Mouse (Mus musculus): ENCODE data around the gene Lama1. TPM values are rescaled to one million over a fixed set of nuclear protein-coding genes. Genes with fewer than 3 reads are reported as not detected.

Lama1 gene
- total RNA-seq (2021): 10 to 100 TPM; 10.1 to 15.7 TPM
- long read RNA-seq, experiment 1: 0 reads
- long read RNA-seq, experiment 2: 0 reads

DNA sequence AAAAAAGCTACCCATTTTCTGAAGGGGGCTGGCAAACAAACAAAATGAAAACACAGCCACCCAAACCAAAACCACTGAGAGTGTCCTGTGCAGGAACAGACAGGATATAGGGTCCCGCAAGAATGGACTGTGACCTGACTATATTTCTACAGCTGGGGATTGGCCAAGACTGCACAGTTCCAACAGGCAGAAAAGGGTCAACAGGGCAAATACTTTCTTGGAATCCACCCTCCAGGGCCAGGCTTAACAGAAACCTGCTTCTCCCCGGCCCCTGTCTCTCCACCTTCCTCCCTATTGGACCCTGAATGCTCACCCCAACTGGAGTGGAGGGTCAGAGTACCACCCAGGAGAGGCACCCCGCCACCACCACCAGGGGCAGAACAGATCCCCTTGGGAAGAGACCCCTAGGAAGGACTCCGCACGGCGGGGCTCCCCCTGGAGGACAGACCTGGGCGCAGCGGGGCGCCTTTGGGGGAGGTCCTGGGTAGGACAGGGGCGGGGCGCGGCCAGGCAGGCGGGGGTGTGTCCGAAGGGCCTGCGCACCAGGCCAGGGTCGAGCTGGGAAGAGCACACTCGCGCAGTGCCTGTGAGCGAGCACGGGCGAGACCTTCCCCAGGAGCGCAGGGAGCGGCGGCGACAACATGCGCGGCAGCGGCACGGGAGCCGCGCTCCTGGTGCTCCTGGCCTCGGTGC is at the start of gene Lama1:
Gene Lama1 (plus strand): TSS at position 566 of the 693 bp plus-strand sequence.
- peak; percentile 94 to 95 for DNase-seq

DNA sequence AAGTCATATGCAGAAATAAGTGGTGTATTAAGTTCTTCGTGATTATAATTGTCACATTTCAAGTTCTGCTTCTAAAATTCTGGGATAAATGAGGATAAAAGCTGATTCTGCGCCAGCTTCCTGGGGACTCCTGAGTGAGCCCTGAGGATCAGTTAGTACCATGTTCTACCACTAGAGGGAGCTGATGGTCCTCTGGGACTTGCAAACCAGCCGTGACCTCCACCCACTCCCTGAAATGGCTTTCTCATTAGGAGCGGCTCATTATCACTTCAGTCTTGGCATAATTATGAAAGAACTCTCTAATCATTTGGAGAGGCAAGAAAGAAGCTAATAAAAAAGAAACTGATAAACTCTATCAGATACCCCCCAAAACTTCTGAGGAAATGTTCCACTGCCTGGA is 45.6 kb upstream of the Lama1 start:
- DNase-seq: peak; percentile 57 to 75

GRCm38 (mm10) chr17:67664299-67664698 is 32.8 kb upstream of the Lama1 start:
- no peak for DNase-seq

- DNase-seq: peak; percentile 42 to 55
These were observed 30.1 kb upstream of the Lama1 start for GRCm38 (mm10) chr17:67666981-67667380.

GRCm38 (mm10) chr17:67667981-67668380 is 29.1 kb upstream of the Lama1 start:
- DNase-seq: peak; percentile 77 to 84

GRCm38 (mm10) chr17:67678576-67678975 is 18.5 kb upstream of the Lama1 start:
- no peak for DNase-seq

GRCm38 (mm10) chr17:67681084-67681483 is 16.0 kb upstream of the Lama1 start:
- peak; percentile 36 to 44 for DNase-seq

GRCm38 (mm10) chr17:67685022-67685743 is 11.9 kb upstream of the Lama1 start:
- no peak for DNase-seq

- DNase-seq: no peak
These were observed 9.6 kb upstream of the Lama1 start for GRCm38 (mm10) chr17:67687505-67687904.

DNA sequence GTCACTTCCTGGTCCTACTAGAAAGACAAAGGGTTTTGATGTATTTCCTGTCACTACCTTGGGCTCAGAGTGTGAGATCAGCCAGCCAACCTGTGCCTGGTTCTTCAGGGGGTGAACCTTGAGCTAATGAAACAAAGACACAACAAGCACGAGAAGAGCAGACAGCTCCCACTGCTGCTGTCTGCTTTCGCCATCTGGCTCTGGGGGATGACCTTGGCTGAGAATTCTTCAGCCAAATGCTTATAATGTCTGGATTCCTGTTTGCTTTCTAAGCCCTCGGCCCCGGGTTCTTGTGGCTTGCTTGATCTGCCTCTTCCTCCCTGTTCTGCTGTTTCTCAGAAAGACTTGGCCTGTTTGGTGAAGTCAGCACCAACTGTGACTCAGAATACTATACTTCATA is 6.4 kb upstream of the Lama1 start:
- DNase-seq: peak; percentile 32 to 35

DNA sequence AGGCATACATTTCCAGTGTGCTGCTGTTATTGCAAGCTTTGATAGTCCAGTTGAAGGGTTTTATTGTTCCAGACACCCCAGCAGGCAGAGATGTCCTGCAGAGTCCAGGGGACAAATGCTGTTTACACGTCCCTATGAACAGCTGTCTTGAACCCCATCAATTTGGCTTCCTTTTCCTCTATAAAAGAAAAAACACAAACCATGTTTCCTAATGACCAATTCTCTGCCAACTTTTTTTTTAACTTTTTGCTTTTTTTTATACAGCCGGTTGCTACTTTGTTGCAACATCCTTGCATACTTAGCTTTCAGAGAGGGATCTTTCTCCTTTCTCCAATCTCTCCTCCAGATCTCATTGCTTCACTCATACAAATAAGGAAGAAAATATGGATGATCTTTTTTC is 4.4 kb upstream of the Lama1 start:
- DNase-seq: no peak

DNA sequence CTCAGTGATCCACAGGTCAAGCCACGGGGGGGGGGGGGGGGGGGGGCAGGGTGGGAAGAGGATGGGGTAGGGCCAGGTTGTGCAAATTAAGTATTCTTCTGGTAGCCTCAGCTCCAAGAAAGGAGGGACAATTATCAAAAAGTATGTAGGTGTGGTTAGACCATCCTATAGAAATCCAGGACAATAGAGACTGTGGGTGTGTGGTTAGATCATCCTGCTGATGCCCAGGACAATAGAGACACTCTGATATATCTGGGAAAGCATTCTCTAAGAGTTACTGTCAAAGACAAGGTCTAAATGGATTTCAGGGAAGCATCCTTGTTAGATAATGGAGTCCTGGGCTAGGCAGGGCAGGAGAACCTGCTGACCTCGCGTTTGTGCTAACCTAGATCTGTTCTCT is 3.2 kb upstream of the Lama1 start:
- no peak for DNase-seq

GRCm38 (mm10) chr17:67697461-67697891 is 417 bp downstream of the Lama1 start:
- DNase-seq: no peak

GRCm38 (mm10) chr17:67698301-67698700 is 1.2 kb downstream of the Lama1 start:
- DNase-seq: peak; percentile 43 to 55

GRCm38 (mm10) chr17:67701761-67702160 is 4.7 kb downstream of the Lama1 start:
- no peak for DNase-seq

DNA sequence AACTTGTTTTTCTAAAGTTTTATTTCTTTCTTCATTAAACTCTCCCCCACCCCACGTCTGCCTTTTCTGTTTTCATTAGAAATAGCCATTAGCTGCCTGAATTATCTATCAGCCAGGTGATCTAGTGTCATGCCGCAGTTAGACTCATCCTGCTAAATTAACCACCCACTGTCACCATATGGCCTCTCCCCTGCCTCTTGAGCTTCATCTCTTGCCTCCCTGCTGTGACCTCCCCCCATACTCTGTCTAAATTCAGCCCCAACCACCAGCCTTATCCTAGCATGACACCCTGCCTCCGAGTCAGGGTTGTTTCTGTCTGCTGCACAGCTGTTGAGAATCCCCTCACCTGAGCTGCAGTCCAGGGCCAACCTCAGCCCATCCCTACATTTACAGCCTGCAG is 5.9 kb downstream of the Lama1 start:
- DNase-seq: no peak

DNA sequence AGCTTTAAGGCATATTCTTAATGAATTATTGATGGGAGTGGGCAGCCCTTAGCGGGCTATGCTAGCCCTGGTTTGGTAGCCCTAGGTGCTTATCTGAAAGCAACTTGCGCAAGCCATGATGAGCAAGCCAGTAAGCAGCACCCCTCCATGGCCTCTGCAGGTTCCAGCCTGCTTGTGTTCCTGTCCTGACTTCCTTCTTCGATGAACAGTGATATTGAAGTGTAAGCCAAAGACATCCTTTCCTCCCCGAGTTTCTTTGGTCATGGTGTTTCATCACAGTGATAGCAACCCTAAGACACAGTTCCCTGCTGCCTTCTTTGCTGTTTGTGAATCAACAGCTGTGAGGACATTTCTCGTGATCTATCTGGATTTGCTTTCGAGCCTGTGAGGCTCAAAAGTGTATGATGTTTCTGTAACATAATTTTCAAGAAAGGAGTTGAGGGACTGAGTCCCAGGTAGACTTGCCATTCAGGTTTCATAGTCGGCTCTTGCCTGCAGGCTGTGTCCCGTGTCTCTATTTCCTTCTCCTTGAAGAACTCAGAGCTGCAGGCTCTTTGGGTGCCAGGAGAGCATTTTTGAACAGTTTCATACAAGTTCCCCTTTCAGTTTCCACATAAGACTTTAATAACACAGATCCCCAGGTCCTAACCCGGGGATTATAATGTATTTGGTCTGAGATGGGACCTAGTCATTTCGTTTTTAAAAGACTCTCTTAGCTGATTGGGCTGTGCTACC is 8.1 kb downstream of the Lama1 start:
- no peak for DNase-seq

DNA sequence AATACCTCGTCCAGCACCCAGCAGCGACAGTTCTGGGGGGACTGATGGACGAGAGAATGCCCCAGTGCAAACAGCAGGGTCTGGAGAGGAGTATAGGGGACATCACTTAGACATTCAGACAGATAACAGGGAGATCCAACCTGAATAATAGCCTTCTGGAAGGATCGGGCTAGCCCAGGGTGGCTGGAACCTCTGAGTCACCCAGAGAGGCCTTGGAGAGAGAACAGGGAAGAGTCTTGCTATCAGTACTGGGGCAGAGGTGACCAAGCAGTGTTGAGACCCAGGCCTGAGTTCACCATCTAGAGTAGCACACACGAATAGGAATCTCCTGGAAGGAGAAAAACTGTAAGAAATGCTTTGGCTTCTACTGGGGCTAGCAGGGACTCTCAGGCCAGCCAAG is 9.3 kb downstream of the Lama1 start:
- peak; percentile 69 to 79 for DNase-seq

- peak; percentile 42 to 54 for DNase-seq
These were observed 10.8 kb downstream of the Lama1 start for GRCm38 (mm10) chr17:67707793-67708364.

DNA sequence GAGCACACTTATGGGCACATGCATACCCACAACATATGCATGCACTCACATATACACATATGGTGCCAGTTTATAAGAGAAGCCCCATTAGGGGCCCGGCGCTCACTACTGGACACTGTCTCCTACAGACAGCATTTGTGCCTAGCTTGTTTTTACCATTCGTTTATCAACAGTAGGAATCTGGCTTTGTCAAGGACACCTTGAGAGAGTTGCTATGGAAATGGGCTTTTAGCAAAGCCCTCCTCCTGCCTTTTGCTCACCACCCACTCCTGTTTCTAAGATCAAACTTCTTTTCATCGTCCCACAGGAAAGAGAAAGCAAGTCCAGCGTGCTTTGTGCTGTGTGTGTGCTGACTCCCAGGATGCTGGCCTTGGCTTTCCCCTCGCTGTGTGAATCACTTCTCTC is 13.3 kb downstream of the Lama1 start:
- peak; percentile 43 to 56 for DNase-seq

- DNase-seq: no peak
These were observed 14.3 kb downstream of the Lama1 start for GRCm38 (mm10) chr17:67711361-67711760.

- peak; percentile 25 to 49 for DNase-seq
These were observed 15.9 kb downstream of the Lama1 start for GRCm38 (mm10) chr17:67712929-67713328.
